Mouse (Mus musculus) neural tube, embryonic 15.5 days (tissue): Measurements from ENCODE around the gene Alg9. TPM values are rescaled to one million over a fixed set of nuclear protein-coding genes. Genes with fewer than 3 reads are reported as not detected.
A peak's percentile ranks its signal among the peaks of the same experiment; 100 is the strongest.

Experiments used
- ATAC-seq: fragments of 200-750 bp; cut with Nextera tagmentation; 2 replicates; pipeline ENCODE4 v1.8.0; 2017; ENCODE audit warnings: mild to moderate bottlenecking, moderate TSS enrichment, moderate library complexity; ENCODE audit not compliant: low FRiP score
- H3K27ac ChIP-seq: fragments of 300-500 bp; sonication (generic); replicated peaks from 2 replicates; pipeline ENCODE4 v1.5.1; 2015; ENCODE audit warnings: mild to moderate bottlenecking, inconsistent platforms
- H3K27me3 ChIP-seq: fragments of 300-500 bp; sonication (generic); replicated peaks from 2 replicates; pipeline ENCODE4 v1.6.1; 2015; ENCODE audit warnings: inconsistent platforms
- H3K36me3 ChIP-seq: fragments of 300-500 bp; sonication (generic); 2 replicates; pipeline ENCODE4 v1.6.1; 2015; ENCODE audit warnings: inconsistent platforms
- H3K4me1 ChIP-seq: fragments of 300-500 bp; sonication (generic); 2 replicates; pipeline ENCODE4 v1.6.1; 2015; ENCODE audit warnings: inconsistent platforms
- H3K4me2 ChIP-seq: fragments of 300-500 bp; sonication (generic); 2 replicates; pipeline ENCODE4 v1.6.1; 2015; ENCODE audit warnings: inconsistent platforms, mild to moderate bottlenecking, moderate library complexity
- H3K4me3 ChIP-seq: fragments of 300-500 bp; sonication (generic); replicated peaks from 2 replicates; pipeline ENCODE4 v1.5.1; 2015; ENCODE audit warnings: mild to moderate bottlenecking, inconsistent platforms
- H3K9ac ChIP-seq: fragments of 300-500 bp; sonication (generic); replicated peaks from 2 replicates; pipeline ENCODE4 v1.6.1; 2015; ENCODE audit warnings: mild to moderate bottlenecking, inconsistent platforms
- H3K9me3 ChIP-seq: fragments of 300-500 bp; sonication (generic); replicated peaks from 2 replicates; pipeline ENCODE4 v1.6.1; 2016; ENCODE audit warnings: inconsistent platforms
- WGBS: fragments of 180-500 bp; shearing (Covaris S2); methylation state at CpG from one replicate; pipeline ENCODE4 v1.1.7; 2015; ENCODE audit warnings: mixed read lengths; 5-methylcytosine and 5-hydroxymethylcytosine counted together
- polyA plus RNA-seq: library from polyadenylated mRNA; unstranded; fragments of >200 nt; fragmentation: Nextera tagmentation; extraction: Ambion mirVana; gene quantifications from 2 replicates; pipeline ENCODE4 v1.2.1, GENCODE M21; 2015

The Alg9 gene
- polyA plus RNA-seq, 1 experiment from 2014 or later, result 62.9 TPM

DNA sequence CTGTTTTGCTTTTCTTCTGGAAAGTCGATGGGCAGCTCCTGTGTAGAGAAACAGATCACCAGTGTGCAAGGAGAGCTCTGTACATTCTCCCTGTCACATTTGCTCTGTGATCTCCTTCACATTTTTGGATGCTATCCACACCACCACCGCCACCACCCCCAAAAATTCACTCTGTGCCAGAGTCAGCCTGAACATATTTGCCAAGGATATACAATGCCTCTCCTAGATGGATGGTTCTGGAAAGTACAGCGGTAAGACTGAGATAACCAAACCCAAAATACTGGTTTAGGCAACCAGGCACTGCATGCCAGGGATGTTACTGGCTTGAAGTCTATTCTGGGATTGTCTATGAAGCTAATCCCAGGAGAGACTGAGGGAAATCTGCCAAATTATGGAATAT, 32.6 kb upstream of the Alg9 start:
- ATAC-seq, result no peak
- 90% methylated on average over 3 of the region's 3 CpGs for WGBS
- Histone ChIP-seq H3K9ac (no peak overlapping the region), H3K4me2 (no peak overlapping the region), H3K9me3 (no peaks in the 10 kb centered on the region), H3K4me1 (peaks cover 18% of the 10 kb centered on the region), H3K27ac (no peak overlapping the region), H3K4me3 (no peak overlapping the region), H3K36me3 (no peaks in the 10 kb centered on the region), H3K27me3 (0 out of 2 replicates have a peak, but pooled peaks cover 3% of the 10 kb centered on the region)

DNA sequence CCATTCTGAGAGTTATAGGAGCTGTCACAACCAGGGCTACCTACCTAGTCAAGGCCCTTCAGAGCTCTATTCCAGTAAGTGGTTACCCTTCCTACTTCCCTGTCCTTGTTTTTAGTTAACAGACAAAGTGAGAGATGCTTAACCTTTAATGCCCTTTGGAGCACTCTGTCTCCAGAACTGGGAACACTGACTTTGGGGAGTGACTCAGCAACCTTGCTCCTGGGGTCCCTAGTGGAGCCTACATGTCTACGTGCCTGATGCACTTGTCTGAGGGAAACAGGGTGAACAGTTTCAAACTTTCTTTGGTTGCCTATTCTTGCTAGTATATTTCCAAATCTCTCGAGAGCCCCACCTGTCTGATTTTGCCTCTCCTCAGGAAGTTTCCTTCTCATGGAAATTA, 32.1 kb upstream of the Alg9 start:
- peaks cover 3% of the 10 kb centered on the region; the same call in 1 of the 2 replicates for H3K27me3 ChIP-seq
- H3K4me2 ChIP-seq, result no peak overlapping the region
- no peak overlapping the region for H3K9ac ChIP-seq
- H3K9me3 ChIP-seq, result no peaks in the 10 kb centered on the region
- H3K27ac ChIP-seq, result no peak overlapping the region
- peaks cover 18% of the 10 kb centered on the region for H3K4me1 ChIP-seq
- H3K4me3 ChIP-seq, result no peak overlapping the region
- WGBS, result 76% methylated on average over 2 of the region's 2 CpGs
- ATAC-seq, result no peak
- no peaks in the 10 kb centered on the region for H3K36me3 ChIP-seq

DNA sequence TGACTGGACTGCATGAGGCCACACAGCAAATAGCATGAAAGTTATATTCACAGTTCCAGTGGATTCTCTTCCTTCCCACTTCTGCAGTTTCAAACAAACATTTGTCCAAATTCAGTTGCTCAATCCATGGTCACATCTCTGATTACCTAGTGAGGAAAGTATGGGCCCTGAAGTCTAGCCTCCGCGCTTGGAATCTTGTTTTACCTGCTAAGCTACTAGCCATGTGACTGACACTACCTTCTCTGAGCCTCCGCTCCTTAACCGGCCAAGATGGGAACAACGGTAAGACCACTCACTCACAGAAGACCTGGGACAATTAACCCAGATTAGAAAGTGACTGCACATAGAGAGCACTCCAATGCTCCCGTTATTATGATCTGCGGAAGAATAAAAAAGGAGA, 29.0 kb upstream of the Alg9 start:
- 19% methylated on average over 7 of the region's 7 CpGs for WGBS
- Histone ChIP-seq H3K36me3 (no peaks in the 10 kb centered on the region), H3K27ac (no peak overlapping the region), H3K4me1 (peaks cover 8% of the 10 kb centered on the region), H3K4me2 (peak overlapping the region; percentile 58), H3K27me3 (peaks cover 3% of the 10 kb centered on the region; the same call in 1 of the 2 replicates), H3K9ac (0 out of 2 replicates have a peak overlapping the region, but pooled peaks have one; percentile 42), H3K9me3 (no peaks in the 10 kb centered on the region), H3K4me3 (peak overlapping the region; percentile 35)
- no peak for ATAC-seq

DNA sequence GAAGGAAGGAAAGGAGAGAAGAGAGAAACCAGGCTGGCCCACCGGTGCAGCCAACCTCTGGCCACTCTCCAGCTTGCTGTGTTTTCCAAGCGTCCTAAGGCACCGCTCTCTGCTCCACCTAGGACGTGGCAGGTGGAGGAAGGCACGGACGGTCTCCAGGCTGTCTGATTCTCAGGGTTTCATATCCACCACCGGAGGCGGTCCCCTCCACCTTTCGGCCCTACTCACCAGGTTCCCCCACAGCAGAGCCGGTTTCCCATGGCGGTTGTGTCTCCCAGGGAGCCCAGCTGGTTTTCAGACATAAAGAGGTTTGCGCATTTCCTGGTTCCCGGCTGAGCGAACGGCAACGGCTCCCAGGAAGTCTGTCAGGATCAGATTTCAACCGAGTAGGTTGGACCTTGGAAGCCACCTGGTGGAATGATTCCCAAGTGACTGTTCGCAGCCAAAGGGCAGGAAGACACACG, 28.6 kb upstream of the Alg9 start, which contains the start of gene 2310030G06Rik:
Gene 2310030G06Rik (minus strand): TSS at position 323 of the 464 bp plus-strand sequence.
- H3K9me3 ChIP-seq, result no peaks in the 10 kb centered on the region
- H3K4me2 ChIP-seq, result peak within 1 kb of the TSS; percentile 58
- H3K4me3 ChIP-seq, result peak within 1 kb of the TSS; percentile 35
- H3K36me3 ChIP-seq, result no peaks in the 10 kb centered on the region
- peaks cover 8% of the 10 kb centered on the region for H3K4me1 ChIP-seq
- 1% methylated on average over 19 of the region's 19 CpGs for WGBS
- H3K27ac ChIP-seq, result 0 out of 2 replicates have a peak within 1 kb of the TSS, but pooled peaks have one; percentile 9
- peak within 1 kb of the TSS; percentile 42 for H3K9ac ChIP-seq
- no peak for ATAC-seq
- H3K27me3 ChIP-seq, result peaks cover 3% of the 10 kb centered on the region; the same call in 1 of the 2 replicates

DNA sequence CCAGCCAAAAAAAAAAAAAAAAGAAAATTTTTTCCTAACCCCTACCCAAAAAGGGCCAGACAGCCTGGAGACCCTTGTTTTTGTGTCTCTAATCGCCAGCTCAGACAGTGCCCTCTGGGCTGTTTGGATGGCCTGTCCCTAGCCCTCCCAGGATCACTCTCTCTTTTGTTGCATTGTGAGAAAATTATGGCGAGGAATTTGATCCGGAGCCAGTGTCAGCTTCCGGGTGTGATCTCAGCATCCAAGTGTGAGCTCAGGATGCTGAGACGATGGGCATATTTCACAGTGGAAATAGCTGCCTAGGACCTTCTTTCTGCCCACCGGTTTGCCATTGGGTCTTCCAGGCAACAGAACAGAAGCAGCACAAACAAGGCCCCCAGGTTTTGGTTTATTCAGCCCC, 24.1 kb upstream of the Alg9 start:
- Histone ChIP-seq H3K9ac (no peak overlapping the region), H3K36me3 (no peaks in the 10 kb centered on the region), H3K4me2 (no peak overlapping the region), H3K27me3 (peaks cover 3% of the 10 kb centered on the region; the same call in 1 of the 2 replicates), H3K4me3 (no peak overlapping the region), H3K9me3 (no peaks in the 10 kb centered on the region), H3K27ac (no peak overlapping the region), H3K4me1 (peaks cover 14% of the 10 kb centered on the region)
- no peak for ATAC-seq
- 70% methylated on average over 6 of the region's 6 CpGs for WGBS

DNA sequence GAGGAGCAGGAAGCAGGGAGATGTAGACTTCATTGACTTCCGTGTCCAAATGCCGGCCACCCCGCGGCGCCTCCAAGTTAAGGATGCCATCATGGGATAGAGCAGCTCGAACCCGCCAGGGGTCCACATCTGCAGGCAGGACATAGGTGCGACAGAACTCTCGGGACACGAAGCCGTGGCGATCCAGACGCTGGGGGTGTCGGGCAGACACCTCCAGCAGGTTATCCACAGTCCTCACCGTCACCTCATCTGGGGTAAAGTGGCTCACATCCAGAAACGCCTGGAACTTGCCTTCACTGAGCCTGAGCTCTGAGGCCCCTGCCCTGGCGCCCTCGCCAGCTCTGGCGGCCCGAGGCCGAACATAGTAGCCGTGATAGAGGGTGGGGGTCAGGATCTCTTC, 23.5 kb upstream of the Alg9 start, which contains the start of gene Cryab:
Gene Cryab (plus strand): TSS at position 3 of the 400 bp plus-strand sequence.
- H3K4me1 ChIP-seq, result peaks cover 11% of the 10 kb centered on the region
- H3K36me3 ChIP-seq, result no peaks in the 10 kb centered on the region
- ATAC-seq, result no peak
- no peak within 1 kb of the TSS for H3K4me3 ChIP-seq
- peaks cover 3% of the 10 kb centered on the region; the same call in 1 of the 2 replicates for H3K27me3 ChIP-seq
- no peak within 1 kb of the TSS for H3K9ac ChIP-seq
- WGBS, result 77% methylated on average over 22 of the region's 22 CpGs
- H3K27ac ChIP-seq, result no peak within 1 kb of the TSS
- no peak within 1 kb of the TSS for H3K4me2 ChIP-seq
- H3K9me3 ChIP-seq, result no peaks in the 10 kb centered on the region

DNA sequence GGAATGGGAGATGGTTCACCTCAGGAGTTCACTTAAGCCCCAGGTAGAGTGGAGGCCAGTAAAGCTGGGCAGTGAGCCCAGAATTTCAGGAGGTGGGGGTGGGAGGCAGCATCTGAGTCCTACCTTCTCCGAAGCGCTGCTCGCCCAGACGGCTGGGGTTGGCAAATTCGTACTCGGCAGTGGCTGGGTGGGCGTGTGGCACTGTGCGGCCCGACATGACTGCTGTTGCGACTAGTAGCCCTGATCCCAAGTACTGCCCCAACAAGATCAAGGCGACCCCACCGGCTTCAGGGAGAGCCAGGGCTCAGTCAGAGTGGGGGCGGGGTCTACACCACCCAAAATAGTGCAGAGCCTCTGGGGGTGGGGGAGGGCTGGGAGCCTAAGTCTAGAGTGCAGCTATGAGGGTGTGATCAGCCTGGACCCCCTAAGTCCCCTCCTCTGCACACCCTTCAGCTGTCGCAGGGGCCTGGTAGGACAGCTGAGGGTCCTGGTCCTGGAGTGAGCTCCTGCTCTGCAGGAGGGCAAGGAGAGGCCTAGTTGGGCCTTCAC, 22.7 kb upstream of the Alg9 start, which contains the start of gene Hspb2:
Gene Hspb2 (minus strand): TSS at position 301 of the 549 bp plus-strand sequence.
- 0 out of 2 replicates have a peak within 1 kb of the TSS, but pooled peaks have one; percentile 13 for H3K4me2 ChIP-seq
- no peaks in the 10 kb centered on the region for H3K36me3 ChIP-seq
- no peaks in the 10 kb centered on the region for H3K9me3 ChIP-seq
- 75% methylated on average over 14 of the region's 14 CpGs for WGBS
- H3K27ac ChIP-seq, result no peak within 1 kb of the TSS
- H3K27me3 ChIP-seq, result peaks cover under 1% of the 10 kb centered on the region; the same call in 1 of the 2 replicates
- H3K9ac ChIP-seq, result no peak within 1 kb of the TSS
- ATAC-seq, result no peak
- H3K4me1 ChIP-seq, result peaks cover 6% of the 10 kb centered on the region; the same call in 1 of the 2 replicates
- H3K4me3 ChIP-seq, result no peak within 1 kb of the TSS

DNA sequence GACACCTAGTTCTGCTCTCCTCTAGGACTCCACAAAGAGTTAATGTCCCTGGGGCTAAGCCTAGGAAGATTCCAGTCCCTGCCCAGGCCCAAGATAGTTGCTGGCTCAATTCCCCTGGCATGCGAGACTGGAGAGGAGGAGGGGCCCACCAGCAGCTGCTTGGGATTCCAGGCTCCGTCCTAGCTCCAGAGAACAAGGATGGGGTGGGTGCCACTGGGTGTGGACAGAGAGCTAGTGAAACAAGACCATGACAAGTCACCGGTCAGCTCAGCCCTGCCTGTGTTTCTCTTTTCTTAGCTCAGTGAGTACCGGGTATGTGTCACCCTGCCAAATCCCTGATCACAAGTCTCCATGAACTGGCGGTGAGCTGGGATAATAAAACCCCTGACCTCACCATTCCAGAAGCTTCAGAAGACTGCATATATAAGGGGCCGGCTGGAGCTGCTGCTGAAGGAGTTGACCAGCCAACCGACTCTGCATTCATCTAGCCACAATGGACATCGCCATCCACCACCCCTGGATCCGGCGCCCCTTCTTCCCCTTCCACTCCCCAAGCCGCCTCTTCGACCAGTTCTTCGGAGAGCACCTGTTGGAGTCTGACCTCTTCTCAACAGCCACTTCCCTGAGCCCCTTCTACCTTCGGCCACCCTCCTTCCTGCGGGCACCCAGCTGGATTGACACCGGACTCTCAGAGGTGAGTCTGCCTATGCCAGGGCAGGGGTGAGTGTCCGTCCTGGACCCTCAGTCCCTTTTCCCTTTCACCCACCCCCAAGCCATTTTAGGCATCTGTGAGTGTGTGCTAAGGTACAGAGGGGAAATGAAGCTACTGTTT, 21.8 kb upstream of the Alg9 start:
- ATAC-seq, result no peak
- 73% methylated on average over 17 of the region's 17 CpGs for WGBS
- H3K4me2 ChIP-seq, result 0 out of 2 replicates have a peak overlapping the region, but pooled peaks have one; percentile 13

DNA sequence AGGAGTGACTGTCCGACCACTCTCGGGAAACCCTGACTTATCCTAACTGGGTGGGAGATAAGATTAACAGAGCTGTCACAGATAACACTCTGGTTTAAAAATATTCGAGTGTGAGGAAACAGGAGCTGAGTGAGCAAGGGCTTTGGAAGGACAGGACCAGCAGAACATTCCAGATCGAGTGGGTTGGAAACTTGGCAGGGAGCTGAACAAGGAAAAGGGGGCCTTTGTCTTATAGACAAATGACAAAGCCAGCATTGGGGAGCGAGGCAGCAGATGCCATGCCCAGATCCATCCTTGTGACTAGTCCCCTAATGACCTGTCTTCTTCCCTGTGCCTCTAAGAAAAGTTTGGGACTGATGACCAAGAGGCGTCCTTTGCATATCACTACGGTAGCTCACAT, 20.9 kb upstream of the Alg9 start:
- WGBS, result 76% methylated on average over 7 of the region's 7 CpGs
- Histone ChIP-seq H3K4me1 (peaks cover 6% of the 10 kb centered on the region; the same call in 1 of the 2 replicates), H3K36me3 (no peaks in the 10 kb centered on the region), H3K4me3 (no peak overlapping the region), H3K27me3 (no peaks in the 10 kb centered on the region), H3K9me3 (no peaks in the 10 kb centered on the region), H3K9ac (no peak overlapping the region), H3K27ac (no peak overlapping the region), H3K4me2 (no peak overlapping the region)
- no peak for ATAC-seq

More for the DNA sequence above, 21.8 kb upstream of the Alg9 start:
- Histone ChIP-seq H3K4me3 (no peak overlapping the region), H3K27ac (no peak overlapping the region), H3K36me3 (no peaks in the 10 kb centered on the region), H3K4me1 (peaks cover 6% of the 10 kb centered on the region; the same call in 1 of the 2 replicates), H3K9ac (no peak overlapping the region), H3K9me3 (no peaks in the 10 kb centered on the region), H3K27me3 (no peaks in the 10 kb centered on the region)

DNA sequence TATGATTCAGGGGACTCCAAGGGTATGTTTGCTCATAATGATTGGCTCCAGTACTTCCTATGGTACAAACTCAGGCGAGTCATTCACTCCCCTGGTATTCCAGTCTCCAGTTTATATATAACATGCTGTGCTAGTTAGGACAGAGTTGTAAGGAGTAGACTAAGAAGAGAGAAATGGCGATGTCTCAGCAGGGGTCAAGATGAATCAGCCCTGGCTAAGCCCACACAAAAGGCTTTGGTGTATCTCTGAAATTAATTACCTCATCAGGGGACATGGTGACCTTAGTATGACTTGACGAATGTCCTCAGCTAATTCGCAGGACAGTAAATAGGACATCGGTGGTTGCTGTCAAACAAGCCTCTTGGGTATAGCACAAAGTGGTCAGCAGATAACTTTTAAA, 18.1 kb upstream of the Alg9 start:
- 28% methylated on average over 5 of the region's 5 CpGs for WGBS
- H3K4me3 ChIP-seq, result no peak overlapping the region
- no peak overlapping the region for H3K4me2 ChIP-seq
- ATAC-seq, result no peak
- no peaks in the 10 kb centered on the region for H3K27me3 ChIP-seq
- H3K9me3 ChIP-seq, result no peaks in the 10 kb centered on the region
- no peak overlapping the region for H3K27ac ChIP-seq
- H3K4me1 ChIP-seq, result peaks cover 6% of the 10 kb centered on the region; the same call in 1 of the 2 replicates
- H3K36me3 ChIP-seq, result no peaks in the 10 kb centered on the region
- H3K9ac ChIP-seq, result no peak overlapping the region

DNA sequence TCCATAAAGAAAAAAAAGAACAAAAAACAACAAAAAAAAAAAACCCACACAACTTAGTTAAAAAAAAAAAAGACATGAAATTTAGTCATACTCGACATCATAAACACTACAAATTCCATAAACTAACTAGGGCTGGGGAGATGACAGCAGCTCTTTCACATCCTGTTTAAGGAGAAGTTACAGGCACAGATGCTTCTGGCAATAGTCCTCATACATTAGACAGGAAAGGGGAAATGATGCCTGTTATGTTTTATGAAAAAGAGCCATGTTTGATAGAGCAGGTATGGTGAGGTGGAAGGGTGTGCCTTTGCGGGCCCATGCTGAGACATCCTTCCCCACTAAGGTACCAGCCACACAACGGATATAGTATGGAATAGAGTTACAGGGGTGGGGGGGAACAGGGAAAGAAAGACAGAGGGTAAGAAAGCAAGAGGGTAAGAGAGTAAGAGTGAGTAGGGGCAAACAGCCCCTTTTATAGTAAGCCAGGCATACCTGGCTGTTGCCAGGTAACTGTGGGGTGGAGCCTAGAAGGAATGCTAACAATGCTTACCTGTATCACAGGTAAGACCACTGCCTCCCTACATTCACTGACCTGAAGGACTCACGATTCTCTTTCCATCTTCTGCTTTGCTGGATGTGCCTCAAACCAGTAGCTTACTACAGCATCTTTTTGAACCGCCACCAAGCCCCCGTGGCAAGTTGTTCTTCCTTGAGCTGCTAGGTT, 13.1 kb upstream of the Alg9 start:
- Histone ChIP-seq H3K27ac (no peak overlapping the region), H3K9ac (no peak overlapping the region)
- WGBS, result 67% methylated on average over 6 of the region's 6 CpGs

More for the DNA sequence above, 13.1 kb upstream of the Alg9 start:
- peaks cover 3% of the 10 kb centered on the region; the same call in 1 of the 2 replicates for H3K36me3 ChIP-seq
- H3K27me3 ChIP-seq, result no peaks in the 10 kb centered on the region
- H3K4me2 ChIP-seq, result no peak overlapping the region
- H3K4me1 ChIP-seq, result no peaks in the 10 kb centered on the region
- H3K4me3 ChIP-seq, result no peak overlapping the region
- ATAC-seq, result no peak
- no peaks in the 10 kb centered on the region for H3K9me3 ChIP-seq
